Mouse (Mus musculus) forebrain, embryonic 14.5 days (tissue): ENCODE measurements around the gene Nrg3. TPM values are rescaled to one million over a fixed set of nuclear protein-coding genes. Genes with fewer than 3 reads are reported as not detected.

ENCODE experiments used
- ATAC-seq: fragments of 200-750 bp; cut with Nextera tagmentation; 2 replicates; pipeline ENCODE4 v1.8.0; 2017; ENCODE audit warnings: mild to moderate bottlenecking, moderate library complexity
- DNase-seq: peaks from one replicate; pipeline ENCODE4 v3.0.0-alpha.2; 2015; ENCODE audit warnings: low spot score
- H3K27ac ChIP-seq: fragments of 300-500 bp; sonication (generic); 2 replicates; pipeline ENCODE4 v1.5.1; 2014; ENCODE audit warnings: low read depth, mild to moderate bottlenecking, control low read depth, low read length, moderate library complexity
- H3K27me3 ChIP-seq: fragments of 300-500 bp; sonication (generic); replicated peaks from 2 replicates; pipeline ENCODE4 v1.6.1; 2014; ENCODE audit warnings: low read length, control low read depth, mixed read lengths; ENCODE audit not compliant: control insufficient read depth, insufficient read depth
- H3K36me3 ChIP-seq: fragments of 300-500 bp; sonication (generic); 2 replicates; pipeline ENCODE4 v1.6.1; 2014; ENCODE audit warnings: low read length, control low read depth; ENCODE audit not compliant: control insufficient read depth, insufficient read depth
- H3K4me1 ChIP-seq: fragments of 300-500 bp; sonication (generic); 2 replicates; pipeline ENCODE4 v1.6.1; 2014; ENCODE audit warnings: antibody characterized with exemption, low read length, control low read depth; ENCODE audit not compliant: control insufficient read depth, insufficient read depth
- H3K4me2 ChIP-seq: fragments of 300-500 bp; sonication (generic); 2 replicates; pipeline ENCODE4 v1.6.1; 2014; ENCODE audit warnings: mild to moderate bottlenecking, control low read depth, low read length
- H3K4me3 ChIP-seq: fragments of 300-500 bp; sonication (generic); 2 replicates; pipeline ENCODE4 v1.5.1; 2014; ENCODE audit warnings: low read depth, low read length, control low read depth
- H3K9ac ChIP-seq: fragments of 300-500 bp; sonication (generic); 2 replicates; pipeline ENCODE4 v1.6.1; 2014; ENCODE audit warnings: mild to moderate bottlenecking, low read length, control low read depth, moderate library complexity
- H3K9me3 ChIP-seq: fragments of 300-500 bp; sonication (generic); replicated peaks from 2 replicates; pipeline ENCODE4 v1.6.1; 2016; ENCODE audit warnings: low read length, control low read depth, mixed read lengths; ENCODE audit not compliant: control insufficient read depth
- WGBS: fragments of 180-500 bp; shearing (Covaris S2); extraction: QIAGEN DNeasy Blood & Tissue Kit; methylation state at CpG from one replicate; pipeline ENCODE4 v1.1.7; 2014; 5-methylcytosine and 5-hydroxymethylcytosine counted together
- polyA plus RNA-seq: library from polyadenylated mRNA; unstranded; fragments of >200 nt; fragmentation: Nextera tagmentation; extraction: Ambion mirVana; gene quantifications from 2 replicates; pipeline ENCODE4 v1.2.1, GENCODE M21; 2014

The Nrg3 gene
- polyA plus RNA-seq, 1 experiment from 2014 or later = 3.2 TPM

GRCm38 (mm10) chr14:38594297-38594696 is 878.6 kb downstream of the Nrg3 start:
- Histone ChIP-seq H3K4me2 (no peak overlapping the region), H3K27ac (no peak overlapping the region), H3K27me3 (no peaks in the 10 kb centered on the region), H3K9me3 (no peaks in the 10 kb centered on the region), H3K4me1 (no peaks in the 10 kb centered on the region), H3K9ac (no peak overlapping the region), H3K36me3 (no peaks in the 10 kb centered on the region), H3K4me3 (no peak overlapping the region)
- ATAC-seq (no peak), DNase-seq (no peak)
- 83% methylated on average over 1 of the region's 1 CpGs for WGBS

GRCm38 (mm10) chr14:38576796-38577195 is 896.1 kb downstream of the Nrg3 start:
- DNase-seq (no peak), ATAC-seq (no peak)
- H3K27me3 ChIP-seq = no peaks in the 10 kb centered on the region
- no peaks in the 10 kb centered on the region for H3K9me3 ChIP-seq
- no peak overlapping the region for H3K4me2 ChIP-seq
- no peaks in the 10 kb centered on the region for H3K4me1 ChIP-seq
- no peak overlapping the region for H3K9ac ChIP-seq
- no peak overlapping the region for H3K4me3 ChIP-seq
- H3K27ac ChIP-seq = no peak overlapping the region
- 90% methylated on average over 3 of the region's 3 CpGs for WGBS
- H3K36me3 ChIP-seq = no peaks in the 10 kb centered on the region

DNA sequence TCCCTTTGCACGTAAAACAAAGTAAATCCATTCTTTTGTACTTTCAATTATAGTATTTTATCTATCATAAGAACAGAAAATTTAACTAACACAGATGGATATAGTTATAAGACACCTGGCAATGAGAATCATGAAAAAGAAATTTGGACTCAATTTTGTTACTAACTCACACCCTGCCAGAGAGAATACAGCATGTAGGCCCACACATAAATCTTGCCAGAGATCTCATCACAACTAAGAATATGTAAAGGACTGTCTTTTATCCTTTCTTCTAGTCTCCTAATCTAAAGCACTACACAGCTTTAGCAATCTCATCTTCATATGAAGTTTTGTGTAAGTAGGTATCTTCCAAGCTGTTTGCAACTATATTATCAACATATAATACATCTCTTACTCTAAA is 904.7 kb downstream of the Nrg3 start:
- no peak overlapping the region for H3K4me2 ChIP-seq
- H3K9ac ChIP-seq = no peak overlapping the region
- no peaks in the 10 kb centered on the region for H3K9me3 ChIP-seq
- no peak overlapping the region for H3K27ac ChIP-seq
- no peaks in the 10 kb centered on the region for H3K36me3 ChIP-seq
- no peaks in the 10 kb centered on the region for H3K27me3 ChIP-seq
- H3K4me1 ChIP-seq = no peaks in the 10 kb centered on the region
- DNase-seq (no peak), ATAC-seq (no peak)
- H3K4me3 ChIP-seq = no peak overlapping the region
- 85% methylated on average over 1 of the region's 1 CpGs for WGBS

DNA sequence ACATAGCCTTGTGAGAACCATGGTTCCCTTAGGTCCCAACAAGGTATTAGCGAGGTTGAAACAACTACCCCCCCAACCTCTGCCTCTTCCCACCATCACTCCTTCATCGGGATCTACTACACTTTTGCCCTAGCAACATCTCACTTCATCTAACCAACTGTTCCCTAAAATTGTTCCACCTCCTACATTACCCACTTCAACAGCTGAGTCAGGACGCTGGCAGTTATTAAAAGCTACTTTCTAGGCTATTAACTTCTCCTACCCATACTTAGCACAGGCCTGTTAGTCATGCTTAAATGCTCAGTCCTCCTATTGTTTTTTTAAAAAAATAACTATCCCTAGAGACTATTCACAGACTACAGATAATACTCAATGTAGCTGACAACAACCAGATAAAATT is 906.7 kb downstream of the Nrg3 start:
- WGBS = 89% methylated on average over 3 of the region's 3 CpGs
- DNase-seq = no peak
- H3K4me3 ChIP-seq = no peak overlapping the region

DNA sequence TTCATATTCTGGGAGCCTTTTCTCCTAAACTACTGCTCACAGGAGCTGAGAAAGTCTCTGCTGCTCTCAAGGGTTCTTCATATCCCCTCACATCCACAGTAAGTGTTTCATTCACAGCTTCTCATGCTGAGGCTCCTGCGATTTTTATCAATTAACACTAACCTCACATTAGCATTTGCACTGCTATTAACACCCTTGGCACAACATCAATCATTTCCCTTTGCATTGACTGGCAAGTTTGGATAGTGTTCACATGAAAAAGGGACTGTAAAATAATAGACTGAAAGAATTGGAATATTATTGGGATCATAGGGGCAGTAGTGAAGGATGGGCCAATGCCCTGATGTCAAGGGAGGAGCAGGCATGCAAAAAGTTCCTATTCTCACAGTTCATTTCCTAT is 918.3 kb downstream of the Nrg3 start:
- Histone ChIP-seq H3K9ac (no peak overlapping the region), H3K4me3 (no peak overlapping the region), H3K36me3 (no peaks in the 10 kb centered on the region), H3K27ac (no peak overlapping the region), H3K4me1 (no peaks in the 10 kb centered on the region), H3K4me2 (no peak overlapping the region), H3K9me3 (no peaks in the 10 kb centered on the region), H3K27me3 (no peaks in the 10 kb centered on the region)
- WGBS = 31% methylated on average over 1 of the region's 1 CpGs
- ATAC-seq (no peak; the same call in 1 of the 2 replicates), DNase-seq (peak; percentile 53)

More for the DNA sequence above, 906.7 kb downstream of the Nrg3 start:
- H3K36me3 ChIP-seq = no peaks in the 10 kb centered on the region
- no peak overlapping the region for H3K4me2 ChIP-seq
- H3K27me3 ChIP-seq = no peaks in the 10 kb centered on the region
- H3K27ac ChIP-seq = no peak overlapping the region
- H3K9me3 ChIP-seq = no peaks in the 10 kb centered on the region
- H3K9ac ChIP-seq = no peak overlapping the region
- no peaks in the 10 kb centered on the region for H3K4me1 ChIP-seq
- no peak for ATAC-seq

DNA sequence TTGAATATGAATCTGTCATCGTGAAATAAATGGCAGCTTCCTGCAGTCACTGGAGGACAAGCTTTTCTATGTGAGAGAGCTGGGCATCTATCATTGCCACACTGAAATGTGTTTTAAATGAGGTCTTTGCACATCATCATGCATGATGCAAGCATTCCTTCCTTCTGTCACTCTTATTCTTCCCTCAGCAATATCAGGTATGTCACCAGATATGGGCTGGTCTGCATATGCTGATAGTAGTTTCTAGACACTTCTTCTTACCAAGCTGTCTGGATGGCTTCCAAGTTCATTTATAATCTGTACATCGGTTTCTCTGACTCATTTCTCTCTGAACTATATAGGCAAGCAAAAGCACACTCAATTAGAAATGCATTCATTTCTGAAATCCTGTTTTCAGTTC is 925.6 kb downstream of the Nrg3 start:
- no peak overlapping the region for H3K27ac ChIP-seq
- no peak for ATAC-seq
- DNase-seq = peak; percentile 10
- H3K36me3 ChIP-seq = no peaks in the 10 kb centered on the region
- WGBS = 50% methylated on average over 2 of the region's 2 CpGs
- no peaks in the 10 kb centered on the region for H3K9me3 ChIP-seq
- no peaks in the 10 kb centered on the region for H3K27me3 ChIP-seq
- no peaks in the 10 kb centered on the region for H3K4me1 ChIP-seq
- H3K9ac ChIP-seq = no peak overlapping the region
- no peak overlapping the region for H3K4me3 ChIP-seq
- no peak overlapping the region for H3K4me2 ChIP-seq

GRCm38 (mm10) chr14:38535181-38535580 is 937.7 kb downstream of the Nrg3 start:
- Histone ChIP-seq H3K4me2 (no peak overlapping the region), H3K36me3 (no peaks in the 10 kb centered on the region), H3K27me3 (no peaks in the 10 kb centered on the region), H3K27ac (no peak overlapping the region), H3K4me3 (no peak overlapping the region), H3K9me3 (no peaks in the 10 kb centered on the region), H3K9ac (no peak overlapping the region), H3K4me1 (no peaks in the 10 kb centered on the region)
- DNase-seq (no peak), ATAC-seq (no peak)
- WGBS = 95% methylated on average over 1 of the region's 1 CpGs

DNA sequence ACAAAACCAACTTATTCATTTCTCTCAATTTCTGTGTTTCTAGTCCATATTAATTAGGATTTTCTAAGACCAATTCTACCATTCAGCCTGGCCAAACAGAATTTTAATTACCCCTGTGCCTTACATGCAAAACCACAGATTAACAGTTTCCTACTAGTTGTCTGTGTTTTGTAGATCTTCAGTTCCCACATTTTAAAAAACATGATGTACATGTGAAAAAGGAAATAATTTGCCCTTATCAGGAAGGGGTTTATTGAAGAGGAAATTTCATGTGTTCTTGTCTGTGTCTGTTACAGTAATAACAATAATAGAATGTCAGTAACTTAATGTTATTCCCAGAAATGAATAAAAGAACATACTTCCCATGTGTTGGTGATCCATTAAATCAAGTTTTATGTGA is 939.4 kb downstream of the Nrg3 start:
- DNase-seq (no peak), ATAC-seq (no peak)
- Histone ChIP-seq H3K36me3 (no peaks in the 10 kb centered on the region), H3K9me3 (no peaks in the 10 kb centered on the region), H3K27me3 (no peaks in the 10 kb centered on the region), H3K27ac (no peak overlapping the region), H3K4me1 (no peaks in the 10 kb centered on the region), H3K9ac (no peak overlapping the region), H3K4me3 (no peak overlapping the region), H3K4me2 (no peak overlapping the region)

DNA sequence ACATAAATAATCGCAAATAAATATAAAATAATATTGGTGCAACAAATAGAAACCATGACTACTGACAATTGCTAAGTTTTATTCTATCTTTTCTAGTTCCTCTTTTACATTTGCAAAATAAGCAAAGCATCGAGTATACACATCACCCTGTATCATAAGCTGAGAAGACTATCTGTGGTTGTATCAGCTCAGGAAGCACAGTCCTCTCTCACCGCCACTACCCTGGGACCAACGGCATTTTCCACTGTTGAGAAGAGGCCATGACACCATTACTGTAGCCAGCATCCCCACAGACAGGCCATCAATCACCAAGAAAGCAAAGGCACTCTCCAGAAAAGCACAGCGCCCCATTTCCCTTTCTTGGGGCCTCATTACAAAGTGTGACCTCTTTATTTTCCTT is 956.7 kb downstream of the Nrg3 start:
- Histone ChIP-seq H3K4me3 (no peak overlapping the region), H3K36me3 (no peaks in the 10 kb centered on the region), H3K4me1 (no peaks in the 10 kb centered on the region), H3K9ac (no peak overlapping the region), H3K9me3 (no peaks in the 10 kb centered on the region), H3K4me2 (no peak overlapping the region), H3K27ac (no peak overlapping the region), H3K27me3 (no peaks in the 10 kb centered on the region)
- no peak for DNase-seq
- 81% methylated on average over 5 of the region's 5 CpGs for whole genome bisulfite sequencing
- ATAC-seq = no peak

DNA sequence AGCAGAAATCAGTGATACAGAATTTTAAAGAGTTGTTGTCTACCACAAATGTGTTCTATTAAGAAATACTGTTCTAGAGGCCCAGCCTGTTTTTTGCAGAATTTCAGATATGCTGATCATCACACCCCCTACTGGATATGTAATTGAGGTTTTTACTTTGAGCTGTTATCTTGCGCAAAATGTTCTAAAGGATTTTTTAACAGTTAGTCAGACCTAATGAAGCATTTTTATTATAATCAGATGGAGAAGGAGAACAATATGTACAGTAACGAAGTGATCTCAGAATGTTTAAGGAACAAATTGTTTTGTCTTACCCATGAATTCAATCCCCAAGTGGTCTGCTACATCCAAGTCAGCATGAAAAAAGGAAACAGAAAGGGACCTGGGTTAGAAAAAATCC is 963.9 kb downstream of the Nrg3 start:
- WGBS = 59% methylated on average over 2 of the region's 2 CpGs
- H3K9me3 ChIP-seq = no peaks in the 10 kb centered on the region
- DNase-seq = no peak
- no peak overlapping the region for H3K27ac ChIP-seq
- no peak overlapping the region for H3K4me2 ChIP-seq
- H3K4me1 ChIP-seq = no peaks in the 10 kb centered on the region
- H3K36me3 ChIP-seq = no peaks in the 10 kb centered on the region
- no peak overlapping the region for H3K9ac ChIP-seq
- ATAC-seq = no peak
- H3K27me3 ChIP-seq = no peaks in the 10 kb centered on the region
- no peak overlapping the region for H3K4me3 ChIP-seq
